Mouse (Mus musculus) lung, postnatal 4 days (tissue): ENCODE results near the gene Lrig2.
A peak's percentile ranks its signal among the peaks of the same experiment; 100 is the strongest.

Experiments
- DNase-seq, 2 experiments: peaks; one replicate each; pipeline ENCODE4 v3.0.0; 2021

The Lrig2 gene

GRCm38 (mm10) chr3:104359225-104360135 is 152.2 kb downstream of the Lrig2 start:
- DNase-seq = peak; percentile 44 to 63

GRCm38 (mm10) chr3:104358747-104359146 is 153.0 kb downstream of the Lrig2 start:
- no peak for DNase-seq

GRCm38 (mm10) chr3:104356106-104356505 is 155.6 kb downstream of the Lrig2 start:
- no peak for DNase-seq

- no peak for DNase-seq
These were observed 157.8 kb downstream of the Lrig2 start for GRCm38 (mm10) chr3:104353884-104354283.

GRCm38 (mm10) chr3:104352358-104353060 is 159.2 kb downstream of the Lrig2 start:
- no peak for DNase-seq

- peak in 1 of 2 experiments; percentile 22 for DNase-seq
These were observed 161.3 kb downstream of the Lrig2 start for GRCm38 (mm10) chr3:104350253-104350945.

GRCm38 (mm10) chr3:104349847-104350228 is 161.9 kb downstream of the Lrig2 start:
- peak in 1 of 2 experiments; percentile 23 for DNase-seq

GRCm38 (mm10) chr3:104349203-104349846 is 162.4 kb downstream of the Lrig2 start:
- DNase-seq = no peak
